Comparison of ENCODE assay signal across 8 mouse cellular contexts in the genomic region with DNA sequence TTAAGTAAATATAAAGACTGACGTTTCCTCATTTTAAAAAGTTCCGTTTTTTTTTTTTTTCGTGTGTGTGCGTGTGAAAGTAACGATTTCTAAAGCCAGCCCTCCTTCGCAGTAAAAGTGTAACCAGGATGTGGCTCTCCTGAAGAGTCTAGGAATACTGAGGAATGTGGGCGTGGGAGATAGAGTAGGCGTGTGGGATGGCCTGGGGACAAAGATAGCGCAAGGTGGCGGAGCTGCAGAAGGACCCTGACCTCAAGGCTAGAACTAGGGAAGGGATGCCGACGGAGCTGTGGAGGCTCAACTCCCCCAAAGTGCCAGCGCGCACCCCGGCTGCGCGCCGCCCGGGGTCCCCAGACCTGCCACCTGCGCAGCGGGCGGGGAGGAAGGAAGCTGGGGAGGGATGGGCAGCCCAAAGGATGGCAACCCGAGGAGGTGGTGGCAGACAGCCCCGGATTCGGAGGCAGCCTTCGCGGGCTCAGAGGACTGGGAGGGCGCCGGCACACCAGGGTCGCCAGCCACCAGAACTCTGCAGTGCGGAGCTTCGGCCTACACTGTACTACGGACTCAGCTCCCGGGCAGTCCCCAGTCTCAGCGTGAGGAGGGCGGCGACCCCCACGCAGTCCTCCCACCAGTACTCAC. TPM values are rescaled to one million over a fixed set of nuclear protein-coding genes. Genes with fewer than 3 reads are reported as not detected.
A peak's percentile ranks its signal among the peaks of the same experiment; 100 is the strongest.
DNase-seq lines count a peak whose midpoint lies in the region; ATAC-seq lines count a peak whose summit lies in the region.

No protein-coding gene starts in this region.

- peak; percentile 75 for ATAC-seq in heart, embryonic 12.5 days (ENCODE audit: insufficient number of reproducible peaks, low FRiP score)
- ATAC-seq in forebrain, embryonic 15.5 days (replicated peaks), result peak; percentile 89
- ATAC-seq in megakaryocyte-erythroid progenitor cell, adult 5-6 weeks (replicated peaks; ENCODE audit: low FRiP score, low TSS enrichment, poor library complexity, severe bottlenecking), result peak; percentile 40

- peaks cover 20% of the 10 kb centered on the region for H3K36me3 ChIP-seq in heart, embryonic 12.5 days
- no peaks in the 10 kb centered on the region for H3K36me3 ChIP-seq in forebrain, embryonic 15.5 days

- H3K27ac ChIP-seq in heart, embryonic 12.5 days (ENCODE audit: poor library complexity, severe bottlenecking), result peak overlapping the region; percentile 66
- H3K27ac ChIP-seq in forebrain, embryonic 15.5 days (replicated peaks), result peak overlapping the region; percentile 32

- intact Hi-C loops in heart, postnatal 14 days (cut with DNase I), result loop anchor here (2.0 to 5.0 kb wide), 2 partner anchors 29 to 296 kb away; no protein-coding TSS in a partner anchor

- no peak for DNase-seq in heart, postnatal 14 days
- peak; percentile 94 for DNase-seq in R1 (ENCODE audit: low read depth, low spot score)
- peak; percentile 32 to 45 for DNase-seq in kidney, postnatal 25 days
- DNase-seq in thymus, postnatal 36 days, result peak; percentile 77 to 85
- no peak for DNase-seq in layer of hippocampus, postnatal 10 days (ENCODE audit: low spot score in 2 of 2)

- H3K4me2 ChIP-seq in heart, embryonic 12.5 days, result peak overlapping the region; percentile 93
- peak overlapping the region; percentile 100 for H3K4me2 ChIP-seq in forebrain, embryonic 15.5 days (replicated peaks)

- peak overlapping the region; percentile 73 for H3K9ac ChIP-seq in heart, embryonic 12.5 days
- peak overlapping the region; percentile 76 for H3K9ac ChIP-seq in forebrain, embryonic 15.5 days (replicated peaks)

- H3K9me3 ChIP-seq in heart, embryonic 12.5 days (replicated peaks), result no peaks in the 10 kb centered on the region
- no peaks in the 10 kb centered on the region for H3K9me3 ChIP-seq in forebrain, embryonic 15.5 days

- peak overlapping the region; percentile 88 for H3K4me3 ChIP-seq in heart, embryonic 12.5 days
- H3K4me3 ChIP-seq in forebrain, embryonic 15.5 days, result peak overlapping the region; percentile 89

- no peaks in the 10 kb centered on the region for H3K27me3 ChIP-seq in heart, embryonic 12.5 days (replicated peaks)
- H3K27me3 ChIP-seq in forebrain, embryonic 15.5 days, result no peaks in the 10 kb centered on the region

- H3K4me1 ChIP-seq in heart, embryonic 12.5 days (replicated peaks), result peaks cover 19% of the 10 kb centered on the region
- peaks cover 23% of the 10 kb centered on the region for H3K4me1 ChIP-seq in forebrain, embryonic 15.5 days

- under 1% methylated on average over 37 of the region's 38 CpGs for WGBS in heart, embryonic 12.5 days
- WGBS in forebrain, embryonic 15.5 days, result under 1% methylated on average over 37 of the region's 38 CpGs

RNA-seq across cellular contexts. Expression of gene Kif23, which starts 0.5 kb away (rescaled TPM):
- polyA plus RNA-seq in heart, embryonic 12.5 days (2016; fragmentation: Nextera tagmentation; extraction: Ambion mirVana), result 83.9 and 97.4 TPM in 2 replicates
- 10 to 100 TPM in 1 of 2 experiments, 1 to 10 TPM in 1; 10.0 to 12.2 TPM for total RNA-seq in heart, postnatal 14 days (2021)
- polyA plus RNA-seq in forebrain, embryonic 15.5 days (2015; fragmentation: Nextera tagmentation; extraction: Ambion mirVana), result 40.2 and 45.5 TPM in 2 replicates
- 54.7 and 95.0 TPM in 2 replicates for total RNA-seq in megakaryocyte-erythroid progenitor cell, adult 5-6 weeks (2014; fragmentation: Nextera tagmentation)
- 59.4 and 67.3 TPM in 2 replicates for total RNA-seq in megakaryocyte-erythroid progenitor cell, adult 5-6 weeks (2017)
- 10 to 100 TPM in 1 of 2 experiments, 1 to 10 TPM in 1; 7.4 to 11.1 TPM for total RNA-seq in layer of hippocampus, postnatal 10 days (2021)

RNA-seq across cellular contexts. Expression of gene Rplp1, which starts 31.8 kb away (rescaled TPM):
- 714 and 736 TPM in 2 replicates for polyA plus RNA-seq in heart, embryonic 12.5 days (2016; fragmentation: Nextera tagmentation; extraction: Ambion mirVana)
- 1,000 to 10,000 TPM; 1,416 to 1,506 TPM for total RNA-seq in heart, postnatal 14 days (2021)
- polyA plus RNA-seq in forebrain, embryonic 15.5 days (2015; fragmentation: Nextera tagmentation; extraction: Ambion mirVana), result 859 and 881 TPM in 2 replicates
- 5,809 and 5,838 TPM in 2 replicates for total RNA-seq in megakaryocyte-erythroid progenitor cell, adult 5-6 weeks (2014; fragmentation: Nextera tagmentation)
- 6,867 and 6,903 TPM in 2 replicates for total RNA-seq in megakaryocyte-erythroid progenitor cell, adult 5-6 weeks (2017)
- total RNA-seq in layer of hippocampus, postnatal 10 days (2021), result 1,000 to 10,000 TPM; 1,537 to 1,633 TPM

Comparison
In these comparisons a context has a peak if more than half of its experiments do, and no peak if none do; other contexts are left out.
1. DNase-seq: peak in R1 (single experiment), kidney, postnatal 25 days (2 of 2) and thymus, postnatal 36 days (2 of 2); none in heart, postnatal 14 days (0 of 2) and layer of hippocampus, postnatal 10 days (0 of 2).
2. RNA of gene Kif23, which starts 0.5 kb away (total RNA-seq): 54.7 to 95.0 TPM in megakaryocyte-erythroid progenitor cell, adult 5-6 weeks; 10.0 to 12.2 TPM in heart, postnatal 14 days and 7.4 to 11.1 TPM in layer of hippocampus, postnatal 10 days; every median in the first group is over 4 times any median in the second.
3. Peak in every context shown above with its lines, with median percentiles within 50 percentile points of each other: ATAC-seq.